Mouse (Mus musculus) liver, embryonic 14.5 days (tissue): ENCODE measurements around the gene Rhoj. TPM values are rescaled to one million over a fixed set of nuclear protein-coding genes. Genes with fewer than 3 reads are reported as not detected.

Experiments
- ATAC-seq: fragments of 200-750 bp; cut with Nextera tagmentation; 2 replicates; pipeline ENCODE4 v1.8.0; 2017; ENCODE audit warnings: moderate number of reproducible peaks, mild to moderate bottlenecking, moderate library complexity; ENCODE audit not compliant: insufficient read depth
- DNase-seq, 3 experiments: peaks; one replicate each; pipeline ENCODE4 v3.0.0-alpha.2; 2012 to 2013; ENCODE audit warnings: low read depth in 3 of 3, low spot score in 3 of 3
- H3K27ac ChIP-seq: fragments of 300-500 bp; sonication (generic); 2 replicates; pipeline ENCODE4 v1.5.1; 2014; ENCODE audit warnings: moderate library complexity, mild to moderate bottlenecking, control low read depth, inconsistent platforms
- H3K27me3 ChIP-seq: fragments of 300-500 bp; sonication (generic); 2 replicates; pipeline ENCODE4 v1.6.1; 2014; ENCODE audit warnings: mild to moderate bottlenecking, low read length, moderate library complexity; ENCODE audit not compliant: control insufficient read depth, insufficient read depth
- H3K36me3 ChIP-seq: fragments of 300-500 bp; sonication (generic); replicated peaks from 2 replicates; pipeline ENCODE4 v1.6.1; 2014; ENCODE audit warnings: low read depth; ENCODE audit not compliant: control insufficient read depth, insufficient read depth
- H3K4me1 ChIP-seq, 2 experiments: fragments of 200-500 bp in 1 of 2; fragments of 300-500 bp in 1 of 2; sonication (generic) in 1 of 2; replicated peaks; 2 replicates each; pipeline ENCODE4 v1.6.1; 2012 to 2014; ENCODE audit warnings: antibody characterized with exemption in 1 of 2, inconsistent platforms in 1 of 2, low read length in 1 of 2; ENCODE audit not compliant: control insufficient read depth in 2 of 2, insufficient read depth in 2 of 2
- H3K4me2 ChIP-seq: fragments of 300-500 bp; sonication (generic); 2 replicates; pipeline ENCODE4 v1.6.1; 2014; ENCODE audit warnings: low read depth, mild to moderate bottlenecking, control low read depth, moderate library complexity
- H3K4me3 ChIP-seq, 2 experiments: fragments of 200-500 bp in 1 of 2; fragments of 300-500 bp in 1 of 2; sonication (generic) in 1 of 2; 2 replicates each; pipeline ENCODE4 v1.5.1; 2012 to 2014; ENCODE audit warnings: low read depth in 2 of 2, low read length in 2 of 2, mild to moderate bottlenecking in 2 of 2, control low read depth in 1 of 2, inconsistent platforms in 1 of 2, moderate library complexity in 1 of 2; ENCODE audit not compliant: insufficient read depth in 1 of 2
- H3K9ac ChIP-seq: fragments of 300-500 bp; sonication (generic); replicated peaks from 2 replicates; pipeline ENCODE4 v1.6.1; 2014; ENCODE audit warnings: mild to moderate bottlenecking, control low read depth, moderate library complexity
- H3K9me3 ChIP-seq: fragments of 300-500 bp; sonication (generic); 2 replicates; pipeline ENCODE4 v1.6.1; 2016; ENCODE audit warnings: low read length, mixed read lengths; ENCODE audit not compliant: control insufficient read depth
- CTCF ChIP-seq: IDR thresholded peaks from 2 replicates; pipeline ENCODE4 v1.5.1; 2016; ENCODE audit warnings: antibody characterized with exemption, low read depth, control low read depth
- EP300 ChIP-seq: IDR thresholded peaks from 2 replicates; pipeline ENCODE4 v1.6.1; 2016; ENCODE audit warnings: antibody characterized with exemption, low read depth
- WGBS: fragments of 180-500 bp; shearing (Covaris S2); extraction: QIAGEN DNeasy Blood & Tissue Kit; methylation state at CpG from one replicate; pipeline ENCODE4 v1.1.7; 2014; ENCODE audit not compliant: insufficient replicate concordance; 5-methylcytosine and 5-hydroxymethylcytosine counted together
- polyA plus RNA-seq, 2 experiments: library from polyadenylated mRNA; depleted of rRNA in 1 of 2; stranded (reverse) in 1 of 2; unstranded in 1 of 2; fragments of >200 nt; fragmentation: Nextera tagmentation in 1 of 2; extraction: Ambion mirVana in 1 of 2; gene quantifications; 2 replicates each; pipeline versions ENCODE4 v1.2.1 to v1.2.3; 2012 to 2014

Gene Rhoj
- polyA plus RNA-seq, 2 experiments: 3.1 to 4.4 TPM

GRCm38 (mm10) chr12:75416681-75417080 lies 108.6 kb downstream of the Rhoj start, which contains the start of gene Gphb5:
Gene Gphb5, minus strand, starts transcription at chr12:75416781.
- 63% methylated on average over 4 of the region's 4 CpGs for WGBS

GRCm38 (mm10) chr12:75424359-75424758 lies 116.2 kb downstream of the Rhoj start:
- Histone ChIP-seq H3K4me2 (no peak overlapping the region), H3K4me1 (no peaks in the 10 kb centered on the region), H3K27me3 (no peaks in the 10 kb centered on the region), H3K9me3 (no peaks in the 10 kb centered on the region), H3K9ac (no peak overlapping the region), H3K36me3 (no peaks in the 10 kb centered on the region), H3K27ac (no peak overlapping the region), H3K4me3 (no peak overlapping the region)
- 60% methylated on average over 7 of the region's 7 CpGs for WGBS
- DNase-seq (no peak), ATAC-seq (no peak)
- no peak for TF ChIP-seq EP300
- no peak for TF ChIP-seq CTCF

More at GRCm38 (mm10) chr12:75416681-75417080, 108.6 kb downstream of the Rhoj start, which contains the start of gene Gphb5:
- no peak within 1 kb of the TSS for H3K9ac ChIP-seq
- TF ChIP-seq EP300 (no peak), CTCF (no peak)
- no peak within 1 kb of the TSS for H3K4me3 ChIP-seq
- DNase-seq (no peak), ATAC-seq (no peak)
- H3K27ac ChIP-seq: no peak within 1 kb of the TSS
- H3K4me1 ChIP-seq: no peaks in the 10 kb centered on the region
- no peak within 1 kb of the TSS for H3K4me2 ChIP-seq
- H3K27me3 ChIP-seq: no peaks in the 10 kb centered on the region
- H3K9me3 ChIP-seq: no peaks in the 10 kb centered on the region
- no peaks in the 10 kb centered on the region for H3K36me3 ChIP-seq

- H3K4me3 ChIP-seq: no peak overlapping the region
- H3K36me3 ChIP-seq: no peaks in the 10 kb centered on the region
- H3K4me2 ChIP-seq: no peak overlapping the region
- TF ChIP-seq EP300 (no peak), CTCF (no peak)
- no peak overlapping the region for H3K27ac ChIP-seq
- no peak overlapping the region for H3K9ac ChIP-seq
- H3K27me3 ChIP-seq: no peaks in the 10 kb centered on the region
- 59% methylated on average over 4 of the region's 4 CpGs for WGBS
- no peaks in the 10 kb centered on the region; a peak in 1 of 4 replicates for H3K4me1 ChIP-seq
- H3K9me3 ChIP-seq: no peaks in the 10 kb centered on the region
- no peak for ATAC-seq
- DNase-seq: no peak
These were observed 116.7 kb downstream of the Rhoj start for GRCm38 (mm10) chr12:75424817-75425216.

GRCm38 (mm10) chr12:75425882-75426281 lies 117.8 kb downstream of the Rhoj start:
- Histone ChIP-seq H3K4me2 (no peak overlapping the region), H3K4me3 (no peak overlapping the region), H3K9ac (no peak overlapping the region), H3K27ac (no peak overlapping the region), H3K36me3 (no peaks in the 10 kb centered on the region), H3K9me3 (no peaks in the 10 kb centered on the region), H3K27me3 (no peaks in the 10 kb centered on the region), H3K4me1 (no peaks in the 10 kb centered on the region; a peak in 1 of 4 replicates)
- WGBS: 66% methylated on average over 7 of the region's 7 CpGs
- TF ChIP-seq EP300 (no peak), CTCF (no peak)
- DNase-seq (no peak), ATAC-seq (no peak)

- H3K9me3 ChIP-seq: no peaks in the 10 kb centered on the region
- H3K4me2 ChIP-seq: no peak overlapping the region
- H3K27me3 ChIP-seq: no peaks in the 10 kb centered on the region
- H3K27ac ChIP-seq: no peak overlapping the region
- no peaks in the 10 kb centered on the region for H3K36me3 ChIP-seq
- no peak overlapping the region for H3K4me3 ChIP-seq
- H3K9ac ChIP-seq: no peak overlapping the region
- TF ChIP-seq EP300 (no peak), CTCF (no peak)
- ATAC-seq: no peak
- DNase-seq: no peak
- no peaks in the 10 kb centered on the region; a peak in 1 of 4 replicates for H3K4me1 ChIP-seq
- WGBS: 72% methylated on average over 6 of the region's 6 CpGs
These were observed 120.6 kb downstream of the Rhoj start for GRCm38 (mm10) chr12:75428719-75429118.
